Mouse (Mus musculus) heart, embryonic 10.5 days (tissue): Measurements from ENCODE around the gene Smarcc1. TPM values are rescaled to one million over a fixed set of nuclear protein-coding genes. Genes with fewer than 3 reads are reported as not detected.
"Not testable (repeated sequence)": the region's sequence is repeated elsewhere in the genome, so short reads cannot be mapped to it uniquely, and the experiment has no call there.

ENCODE experiments used
- DNase-seq: peaks from one replicate; pipeline ENCODE4 v3.0.0-alpha.2; 2017; ENCODE audit warnings: low spot score
- H3K27ac ChIP-seq: fragments of 300-500 bp; sonication (generic); 2 replicates; pipeline ENCODE4 v1.5.1; 2016; ENCODE audit warnings: mild to moderate bottlenecking
- H3K27me3 ChIP-seq: fragments of 300-500 bp; sonication (generic); 2 replicates; pipeline ENCODE4 v1.6.1; 2016; ENCODE audit warnings: mild to moderate bottlenecking; ENCODE audit not compliant: poor library complexity, insufficient read depth, severe bottlenecking
- H3K36me3 ChIP-seq: fragments of 300-500 bp; sonication (generic); 2 replicates; pipeline ENCODE4 v1.6.1; 2016; ENCODE audit warnings: mild to moderate bottlenecking, moderate library complexity
- H3K4me1 ChIP-seq: fragments of 300-500 bp; sonication (generic); 2 replicates; pipeline ENCODE4 v1.6.1; 2016; ENCODE audit warnings: mild to moderate bottlenecking
- H3K4me3 ChIP-seq: fragments of 300-500 bp; sonication (generic); 2 replicates; pipeline ENCODE4 v1.5.1; 2016; ENCODE audit warnings: mild to moderate bottlenecking, moderate library complexity
- H3K9me3 ChIP-seq: fragments of 300-500 bp; sonication (generic); 2 replicates; pipeline ENCODE4 v1.6.1; 2016; ENCODE audit warnings: mild to moderate bottlenecking, moderate library complexity
- WGBS: fragments of 180-500 bp; shearing (Covaris S2); methylation state at CpG from one replicate; pipeline ENCODE4 v1.1.7; 2016; 5-methylcytosine and 5-hydroxymethylcytosine counted together
- polyA plus RNA-seq: library from polyadenylated mRNA; unstranded; fragments of >200 nt; fragmentation: Nextera tagmentation; extraction: Ambion mirVana; gene quantifications from 2 replicates; pipeline ENCODE4 v1.2.1, GENCODE M21; 2016

Smarcc1 gene
- polyA plus RNA-seq, result 105 and 119 TPM in 2 replicates

GRCm38 (mm10) chr9:110116977-110117778 lies at the start of gene Smarcc1:
Smarcc1 (plus strand) TSS chr9:110117708.
- Histone ChIP-seq H3K9me3 (no peaks in the 10 kb centered on the region), H3K27ac (peak within 1 kb of the TSS; percentile 97), H3K4me1 (peaks cover 13% of the 10 kb centered on the region), H3K27me3 (no peaks in the 10 kb centered on the region), H3K4me3 (peak within 1 kb of the TSS; percentile 95), H3K36me3 (peaks cover 29% of the 10 kb centered on the region)
- peak; percentile 96 for DNase-seq
- under 1% methylated on average over 79 of the region's 79 CpGs for WGBS

GRCm38 (mm10) chr9:110068745-110069144 lies 48.8 kb upstream of the Smarcc1 start:
- 86% methylated on average over 6 of the region's 6 CpGs for WGBS
- Histone ChIP-seq H3K4me1 (0 out of 2 replicates have a peak, but pooled peaks cover 2% of the 10 kb centered on the region), H3K27ac (no peak overlapping the region), H3K36me3 (peaks cover 80% of the 10 kb centered on the region), H3K27me3 (no peaks in the 10 kb centered on the region), H3K4me3 (no peak overlapping the region), H3K9me3 (no peaks in the 10 kb centered on the region)
- DNase-seq, result no peak

- no peak for DNase-seq
- 76% methylated on average over 9 of the region's 9 CpGs for WGBS
- Histone ChIP-seq H3K36me3 (peaks cover 86% of the 10 kb centered on the region), H3K27me3 (no peaks in the 10 kb centered on the region), H3K4me3 (no peak overlapping the region), H3K9me3 (no peaks in the 10 kb centered on the region), H3K4me1 (0 out of 2 replicates have a peak, but pooled peaks cover 2% of the 10 kb centered on the region), H3K27ac (no peak overlapping the region)
Observed at GRCm38 (mm10) chr9:110070358-110070757, 47.1 kb upstream of the Smarcc1 start.

GRCm38 (mm10) chr9:110071011-110071410 lies 46.5 kb upstream of the Smarcc1 start:
- H3K27ac ChIP-seq, result no peak overlapping the region
- DNase-seq, result no peak

GRCm38 (mm10) chr9:110071843-110072242 lies 45.7 kb upstream of the Smarcc1 start:
- Histone ChIP-seq H3K36me3 (peaks cover 83% of the 10 kb centered on the region), H3K4me1 (0 out of 2 replicates have a peak, but pooled peaks cover 2% of the 10 kb centered on the region), H3K27me3 (no peaks in the 10 kb centered on the region), H3K4me3 (no peak overlapping the region), H3K27ac (no peak overlapping the region), H3K9me3 (no peaks in the 10 kb centered on the region)
- 9% methylated on average over 1 of the region's 1 CpGs for whole genome bisulfite sequencing
- no peak for DNase-seq

More at GRCm38 (mm10) chr9:110071011-110071410, 46.5 kb upstream of the Smarcc1 start:
- no peaks in the 10 kb centered on the region for H3K27me3 ChIP-seq
- WGBS, result 69% methylated on average over 4 of the region's 4 CpGs
- H3K36me3 ChIP-seq, result peaks cover 86% of the 10 kb centered on the region
- H3K4me1 ChIP-seq, result 0 out of 2 replicates have a peak, but pooled peaks cover 2% of the 10 kb centered on the region
- H3K4me3 ChIP-seq, result no peak overlapping the region
- no peaks in the 10 kb centered on the region for H3K9me3 ChIP-seq

- not testable (repeated sequence) for H3K4me1 ChIP-seq, H3K27me3 ChIP-seq, DNase-seq, H3K27ac ChIP-seq, H3K4me3 ChIP-seq, H3K9me3 ChIP-seq
- WGBS, result 77% methylated on average over 4 of the region's 7 CpGs
- peaks cover 75% of the 10 kb centered on the region for H3K36me3 ChIP-seq
Observed at GRCm38 (mm10) chr9:110076468-110076867, 41.0 kb upstream of the Smarcc1 start.

- 83% methylated on average over 3 of the region's 3 CpGs for WGBS
- Histone ChIP-seq H3K9me3 (no peaks in the 10 kb centered on the region), H3K36me3 (peaks cover 82% of the 10 kb centered on the region), H3K4me1 (peaks cover 3% of the 10 kb centered on the region; the same call in 1 of the 2 replicates), H3K27ac (no peak overlapping the region), H3K27me3 (no peaks in the 10 kb centered on the region), H3K4me3 (no peak overlapping the region)
- DNase-seq, result no peak
Observed at GRCm38 (mm10) chr9:110081066-110081465, 36.4 kb upstream of the Smarcc1 start.

- no peaks in the 10 kb centered on the region for H3K27me3 ChIP-seq
- WGBS, result 92% methylated on average over 25 of the region's 25 CpGs
- no peak for DNase-seq
- H3K27ac ChIP-seq, result no peak overlapping the region
- 0 out of 2 replicates have a peak, but pooled peaks cover 3% of the 10 kb centered on the region for H3K4me1 ChIP-seq
- H3K4me3 ChIP-seq, result no peak overlapping the region
- peaks cover 98% of the 10 kb centered on the region for H3K36me3 ChIP-seq
- H3K9me3 ChIP-seq, result no peaks in the 10 kb centered on the region
Observed at GRCm38 (mm10) chr9:110084201-110084964, 33.1 kb upstream of the Smarcc1 start.

- Histone ChIP-seq H3K9me3 (no peaks in the 10 kb centered on the region), H3K27ac (no peak overlapping the region), H3K4me3 (no peak overlapping the region), H3K36me3 (peaks cover 99% of the 10 kb centered on the region), H3K4me1 (0 out of 2 replicates have a peak, but pooled peaks cover 3% of the 10 kb centered on the region), H3K27me3 (no peaks in the 10 kb centered on the region)
- 90% methylated on average over 8 of the region's 8 CpGs for WGBS
- no peak for DNase-seq
Observed at GRCm38 (mm10) chr9:110085693-110086092, 31.8 kb upstream of the Smarcc1 start.

- Histone ChIP-seq H3K27me3 (no peaks in the 10 kb centered on the region), H3K36me3 (peaks cover 95% of the 10 kb centered on the region), H3K9me3 (no peaks in the 10 kb centered on the region), H3K4me1 (no peaks in the 10 kb centered on the region), H3K4me3 (no peak overlapping the region), H3K27ac (no peak overlapping the region)
- DNase-seq, result no peak
- 81% methylated on average over 4 of the region's 4 CpGs for whole genome bisulfite sequencing
Observed at GRCm38 (mm10) chr9:110093303-110093702, 24.2 kb upstream of the Smarcc1 start.

- Histone ChIP-seq H3K9me3 (no peaks in the 10 kb centered on the region), H3K4me3 (no peak overlapping the region), H3K36me3 (peaks cover 95% of the 10 kb centered on the region), H3K27ac (no peak overlapping the region), H3K4me1 (peaks cover 1% of the 10 kb centered on the region; the same call in 1 of the 2 replicates), H3K27me3 (no peaks in the 10 kb centered on the region)
- DNase-seq, result no peak
- 95% methylated on average over 4 of the region's 4 CpGs for WGBS
Observed at GRCm38 (mm10) chr9:110094761-110095160, 22.7 kb upstream of the Smarcc1 start.

- peaks cover 8% of the 10 kb centered on the region; the same call in 1 of the 2 replicates for H3K4me1 ChIP-seq
- H3K27me3 ChIP-seq, result no peaks in the 10 kb centered on the region
- WGBS, result 93% methylated on average over 3 of the region's 3 CpGs
- DNase-seq, result no peak
- no peak overlapping the region for H3K4me3 ChIP-seq
- peaks cover 77% of the 10 kb centered on the region for H3K36me3 ChIP-seq
- no peak overlapping the region for H3K27ac ChIP-seq
- no peaks in the 10 kb centered on the region for H3K9me3 ChIP-seq
Observed at GRCm38 (mm10) chr9:110097791-110098190, 19.7 kb upstream of the Smarcc1 start.
